13 mouse cellular contexts compared by ENCODE assay signal in the genomic region with DNA sequence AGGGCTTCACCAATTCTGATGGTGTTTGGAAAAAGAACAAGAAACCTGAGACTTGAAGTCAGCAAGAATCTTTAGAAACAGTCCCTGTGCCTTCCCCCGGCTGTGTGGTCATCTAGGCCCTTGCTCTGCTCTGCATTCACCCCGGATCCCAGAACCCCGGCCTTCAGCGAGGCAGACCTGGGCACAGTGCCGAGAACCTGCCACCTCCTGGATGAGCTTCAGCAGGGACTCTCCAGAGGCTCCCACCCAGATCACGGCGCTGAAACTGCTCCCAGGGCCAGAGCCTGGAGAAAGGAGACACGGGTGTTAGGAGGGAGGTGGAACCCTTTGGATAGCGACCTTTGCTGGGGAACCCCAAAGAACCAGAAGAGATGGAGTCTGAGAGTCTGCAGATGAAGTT. TPM values are rescaled to one million over a fixed set of nuclear protein-coding genes. Genes with fewer than 3 reads are reported as not detected.
DNase-seq lines count a peak whose midpoint lies in the region; ATAC-seq and TF ChIP-seq lines count a peak whose summit lies in the region.
"Had no signal": no experiment of that assay in that cellular context is flagged by ENCODE, and none has a peak within 500 bp of the region (broad histone marks: within the 10 kb centered on the region; RNA-seq: fewer than 3 reads in every experiment).

No protein-coding gene starts in this region.

- H3K27me3 ChIP-seq in heart, embryonic 11.5 days (ENCODE audit: control insufficient read depth, insufficient read depth, low read length), result peaks cover 12% of the 10 kb centered on the region
- no peaks in the 10 kb centered on the region for H3K27me3 ChIP-seq in thymus, adult 2 months (ENCODE audit: control insufficient read depth, insufficient read depth, low read length)
- H3K27me3 ChIP-seq in heart, embryonic 15.5 days, result peaks cover 7% of the 10 kb centered on the region; the same call in 1 of the 2 replicates
- peaks cover 54% of the 10 kb centered on the region for H3K27me3 ChIP-seq in limb, embryonic 10.5 days (ENCODE audit: low read depth, poor library complexity, severe bottlenecking)
- no peaks in the 10 kb centered on the region for H3K27me3 ChIP-seq in midbrain, postnatal 0 days (ENCODE audit: insufficient read depth, low read length)
- H3K27me3 ChIP-seq: Patski had no signal

- H3K4me3 ChIP-seq in heart, embryonic 11.5 days (ENCODE audit: low read depth, low read length), result no peak overlapping the region
- no peak overlapping the region for H3K4me3 ChIP-seq in thymus, adult 2 months (ENCODE audit: control insufficient read depth, insufficient read depth, low read length)
- H3K4me3 ChIP-seq in heart, embryonic 15.5 days, result no peak overlapping the region
- H3K4me3 ChIP-seq in limb, embryonic 10.5 days, result no peak overlapping the region
- H3K4me3 ChIP-seq in midbrain, postnatal 0 days (ENCODE audit: low read depth, low read length), result no peak overlapping the region
- H3K4me3 ChIP-seq: midbrain, embryonic 12.5 days had no signal

- no peak for TF ChIP-seq POLR2A in thymus, adult 2 months (IDR thresholded peaks at IDR 0.05; ENCODE audit: control insufficient read depth, extremely low read depth, insufficient read depth, low read length, poor library complexity)

- H3K36me3 ChIP-seq in heart, embryonic 11.5 days (ENCODE audit: control insufficient read depth, insufficient read depth, low read length), result no peaks in the 10 kb centered on the region
- H3K36me3 ChIP-seq in thymus, adult 2 months (ENCODE audit: control insufficient read depth, insufficient read depth, low read length), result no peaks in the 10 kb centered on the region
- H3K36me3 ChIP-seq in heart, embryonic 15.5 days, result no peaks in the 10 kb centered on the region
- H3K36me3 ChIP-seq in limb, embryonic 10.5 days, result no peaks in the 10 kb centered on the region
- H3K36me3 ChIP-seq in midbrain, postnatal 0 days (ENCODE audit: insufficient read depth, low read length), result no peaks in the 10 kb centered on the region
- H3K36me3 ChIP-seq: midbrain, embryonic 12.5 days had no signal

- H3K27ac ChIP-seq in heart, embryonic 11.5 days (ENCODE audit: low read depth, low read length), result no peak overlapping the region
- peak overlapping the region; percentile 22; the same call in 1 of the 2 replicates for H3K27ac ChIP-seq in thymus, adult 2 months (ENCODE audit: control insufficient read depth, insufficient read depth, low read length)
- H3K27ac ChIP-seq in heart, embryonic 15.5 days, result peak overlapping the region; percentile 61
- H3K27ac ChIP-seq in limb, embryonic 10.5 days, result 0 out of 2 replicates have a peak overlapping the region, but pooled peaks have one; percentile 43
- no peak overlapping the region for H3K27ac ChIP-seq in midbrain, postnatal 0 days (ENCODE audit: low read depth, low read length)
- H3K27ac ChIP-seq: macrophage; midbrain, embryonic 12.5 days had no signal

- no peak overlapping the region for H3K4me2 ChIP-seq in heart, embryonic 11.5 days
- peak overlapping the region; percentile 32; the same call in 1 of the 2 replicates for H3K4me2 ChIP-seq in heart, embryonic 15.5 days
- no peak overlapping the region for H3K4me2 ChIP-seq in midbrain, postnatal 0 days (ENCODE audit: low read depth, low read length, poor library complexity, severe bottlenecking)
- H3K4me2 ChIP-seq: midbrain, embryonic 12.5 days had no signal

- peak; percentile 94 for DNase-seq in heart, adult 11 months
- DNase-seq in thymus, adult 2 months, result no peak
- DNase-seq in thymus, postnatal 0 days (ENCODE audit: low spot score), result no peak
- no peak for DNase-seq in limb, embryonic 10.5 days (ENCODE audit: low spot score)
- DNase-seq in midbrain, postnatal 0 days (ENCODE audit: low spot score), result no peak
- DNase-seq in cerebellum, adult 11 months, result no peak
- DNase-seq: cerebellum, postnatal 36 days; right cerebral cortex, postnatal 25 days had no signal

- 65% methylated on average over 9 of the region's 9 CpGs for WGBS in heart, embryonic 11.5 days (ENCODE audit: insufficient replicate concordance)
- WGBS in thymus, adult 2 months, result 33% methylated on average over 9 of the region's 9 CpGs
- 39% methylated on average over 9 of the region's 9 CpGs for WGBS in heart, embryonic 15.5 days
- WGBS in limb, embryonic 10.5 days, result 68% methylated on average over 9 of the region's 9 CpGs
- WGBS in midbrain, postnatal 0 days, result 74% methylated on average over 9 of the region's 9 CpGs

- ATAC-seq in heart, embryonic 11.5 days (replicated peaks; ENCODE audit: insufficient number of reproducible peaks, low FRiP score, low TSS enrichment), result no peak
- 0 out of 2 replicates have a peak, but pooled peaks have one; percentile 27 for ATAC-seq in heart, embryonic 15.5 days (replicated peaks; ENCODE audit: insufficient number of reproducible peaks, insufficient read depth, low FRiP score, low read depth)
- ATAC-seq in midbrain, postnatal 0 days (ENCODE audit: low FRiP score), result no peak
- ATAC-seq: Patski had no signal

- H3K4me1 ChIP-seq in heart, embryonic 11.5 days (ENCODE audit: control insufficient read depth, insufficient read depth, low read length), result peaks cover 7% of the 10 kb centered on the region
- H3K4me1 ChIP-seq in thymus, adult 2 months (replicated peaks; ENCODE audit: control insufficient read depth, insufficient read depth, low read length), result peaks cover 39% of the 10 kb centered on the region
- H3K4me1 ChIP-seq in heart, embryonic 15.5 days (replicated peaks), result peaks cover 26% of the 10 kb centered on the region
- H3K4me1 ChIP-seq in limb, embryonic 10.5 days, result peaks cover 39% of the 10 kb centered on the region
- no peaks in the 10 kb centered on the region for H3K4me1 ChIP-seq in midbrain, postnatal 0 days (ENCODE audit: insufficient read depth, low read length)

- no peaks in the 10 kb centered on the region for H3K9me3 ChIP-seq in heart, embryonic 11.5 days (replicated peaks; ENCODE audit: control insufficient read depth, low read length)
- H3K9me3 ChIP-seq in heart, embryonic 15.5 days (replicated peaks), result no peaks in the 10 kb centered on the region
- H3K9me3 ChIP-seq in limb, embryonic 10.5 days (replicated peaks), result no peaks in the 10 kb centered on the region
- no peaks in the 10 kb centered on the region for H3K9me3 ChIP-seq in midbrain, postnatal 0 days (ENCODE audit: low read length)
- H3K9me3 ChIP-seq: midbrain, embryonic 12.5 days had no signal

- TF ChIP-seq CTCF in thymus, adult 2 months (IDR thresholded peaks at IDR 0.05; ENCODE audit: borderline replicate concordance, control insufficient read depth, extremely low read depth, insufficient read depth, low read length, poor library complexity), result no peak
- no peak for TF ChIP-seq CTCF in midbrain, postnatal 0 days (IDR thresholded peaks at IDR 0.05)

- H3K9ac ChIP-seq in heart, embryonic 11.5 days (ENCODE audit: low read depth, low read length), result no peak overlapping the region
- H3K9ac ChIP-seq in heart, embryonic 15.5 days, result no peak overlapping the region
- no peak overlapping the region for H3K9ac ChIP-seq in midbrain, postnatal 0 days (replicated peaks; ENCODE audit: low read length, poor library complexity, severe bottlenecking)
- H3K9ac ChIP-seq: midbrain, embryonic 12.5 days had no signal

RNA-seq across cellular contexts. Expression of a gene that starts 19.1 kb away (rescaled TPM):
- polyA plus RNA-seq in heart, embryonic 11.5 days (2014; fragmentation: Nextera tagmentation; extraction: Ambion mirVana), result 0.26 TPM in 1 of 2 replicates, not detected in the other
- 1.1 and 2.0 TPM in 2 replicates for polyA plus RNA-seq in thymus, adult 2 months (2012; rRNA removed)
- polyA plus RNA-seq in thymus, postnatal 0 days (2015; fragmentation: Nextera tagmentation; extraction: Ambion mirVana), result 0.17 and 0.40 TPM in 2 replicates
- polyA plus RNA-seq in heart, embryonic 15.5 days (2015; fragmentation: Nextera tagmentation; extraction: Ambion mirVana), result 0.18 and 0.21 TPM in 2 replicates
- not detected in 2 replicates for polyA plus RNA-seq in limb, embryonic 10.5 days (2016; fragmentation: Nextera tagmentation; extraction: Ambion mirVana)
- total RNA-seq in midbrain, postnatal 0 days (2014; rRNA removed), result not detected in 2 replicates
- polyA plus RNA-seq in midbrain, postnatal 0 days (2015; fragmentation: Nextera tagmentation; extraction: Ambion mirVana), result 0.17 and 0.21 TPM in 2 replicates
- polyA plus RNA-seq: macrophage, Patski had no signal

RNA-seq across cellular contexts. Expression of a gene that starts 21.5 kb away (rescaled TPM):
- 2.0 and 2.7 TPM in 2 replicates for polyA plus RNA-seq in heart, embryonic 11.5 days (2014; fragmentation: Nextera tagmentation; extraction: Ambion mirVana)
- polyA plus RNA-seq in thymus, adult 2 months (2012; rRNA removed), result 8.9 and 10.3 TPM in 2 replicates
- polyA plus RNA-seq in thymus, postnatal 0 days (2015; fragmentation: Nextera tagmentation; extraction: Ambion mirVana), result 2.9 and 3.3 TPM in 2 replicates
- 2.3 and 2.9 TPM in 2 replicates for polyA plus RNA-seq in heart, embryonic 15.5 days (2015; fragmentation: Nextera tagmentation; extraction: Ambion mirVana)
- polyA plus RNA-seq in limb, embryonic 10.5 days (2016; fragmentation: Nextera tagmentation; extraction: Ambion mirVana), result 0.44 and 0.75 TPM in 2 replicates
- total RNA-seq in midbrain, postnatal 0 days (2014; rRNA removed), result 2.1 and 2.2 TPM in 2 replicates
- 0.79 and 1.2 TPM in 2 replicates for polyA plus RNA-seq in midbrain, postnatal 0 days (2015; fragmentation: Nextera tagmentation; extraction: Ambion mirVana)

RNA-seq across cellular contexts. Expression of a gene that starts 34.0 kb away (rescaled TPM):
- 11.7 and 11.8 TPM in 2 replicates for polyA plus RNA-seq in heart, embryonic 11.5 days (2014; fragmentation: Nextera tagmentation; extraction: Ambion mirVana)
- polyA plus RNA-seq in thymus, adult 2 months (2012; rRNA removed), result 12.2 and 12.3 TPM in 2 replicates
- polyA plus RNA-seq in thymus, postnatal 0 days (2015; fragmentation: Nextera tagmentation; extraction: Ambion mirVana), result 4.6 and 5.3 TPM in 2 replicates
- 10.3 and 10.6 TPM in 2 replicates for polyA plus RNA-seq in heart, embryonic 15.5 days (2015; fragmentation: Nextera tagmentation; extraction: Ambion mirVana)
- polyA plus RNA-seq in limb, embryonic 10.5 days (2016; fragmentation: Nextera tagmentation; extraction: Ambion mirVana), result 8.1 and 8.6 TPM in 2 replicates
- 8.3 and 11.6 TPM in 2 replicates for total RNA-seq in midbrain, postnatal 0 days (2014; rRNA removed)
- polyA plus RNA-seq in midbrain, postnatal 0 days (2015; fragmentation: Nextera tagmentation; extraction: Ambion mirVana), result 5.7 and 6.7 TPM in 2 replicates

RNA-seq across cellular contexts. Expression of a gene that starts 47.2 kb away (rescaled TPM):
- 21.6 and 22.1 TPM in 2 replicates for polyA plus RNA-seq in heart, embryonic 11.5 days (2014; fragmentation: Nextera tagmentation; extraction: Ambion mirVana)
- polyA plus RNA-seq in thymus, adult 2 months (2012; rRNA removed), result 0.43 and 5.9 TPM in 2 replicates
- 1.1 and 1.3 TPM in 2 replicates for polyA plus RNA-seq in thymus, postnatal 0 days (2015; fragmentation: Nextera tagmentation; extraction: Ambion mirVana)
- 137 and 156 TPM in 2 replicates for polyA plus RNA-seq in heart, embryonic 15.5 days (2015; fragmentation: Nextera tagmentation; extraction: Ambion mirVana)
- 0.30 and 0.95 TPM in 2 replicates for polyA plus RNA-seq in limb, embryonic 10.5 days (2016; fragmentation: Nextera tagmentation; extraction: Ambion mirVana)
- total RNA-seq in midbrain, postnatal 0 days (2014; rRNA removed), result 1.5 and 2.0 TPM in 2 replicates
- polyA plus RNA-seq in midbrain, postnatal 0 days (2015; fragmentation: Nextera tagmentation; extraction: Ambion mirVana), result 0.49 and 0.73 TPM in 2 replicates
- polyA plus RNA-seq: macrophage had no signal

Comparison
In these comparisons a context has a peak if more than half of its experiments do, and no peak if none do; other contexts are left out.
1. H3K27ac ChIP-seq: peak in thymus, adult 2 months (single experiment), heart, embryonic 15.5 days (single experiment) and limb, embryonic 10.5 days (single experiment); none in heart, embryonic 11.5 days (single experiment) and midbrain, postnatal 0 days (single experiment).